Mouse (Mus musculus): ENCODE results near the gene Tmc3.

The Tmc3 gene

GRCm38 (mm10) chr7:83584639-83585471 is at the start of gene Tmc3:
Tmc3 (plus strand) TSS chr7:83584927.
- peak; percentile 21 for DNase-seq (ENCODE audit: low read depth, low spot score)

- DNase-seq (ENCODE audit: low read depth, low spot score) = no peak
Observed at GRCm38 (mm10) chr7:83541536-83542169, 43.1 kb upstream of the Tmc3 start.

GRCm38 (mm10) chr7:83548686-83549352 is 35.9 kb upstream of the Tmc3 start:
- no peak for DNase-seq (ENCODE audit: low read depth, low spot score)

GRCm38 (mm10) chr7:83549353-83549774 is 35.4 kb upstream of the Tmc3 start:
- DNase-seq (ENCODE audit: low read depth, low spot score) = no peak

- peak; percentile 74 for DNase-seq (ENCODE audit: low read depth, low spot score)
Observed at GRCm38 (mm10) chr7:83549951-83550407, 34.7 kb upstream of the Tmc3 start.

- DNase-seq (ENCODE audit: low read depth, low spot score) = no peak
Observed at GRCm38 (mm10) chr7:83554477-83554876, 30.2 kb upstream of the Tmc3 start.

- no peak for DNase-seq (ENCODE audit: low read depth, low spot score)
Observed at GRCm38 (mm10) chr7:83556488-83556887, 28.2 kb upstream of the Tmc3 start.

- DNase-seq (ENCODE audit: low read depth, low spot score) = no peak
Observed at GRCm38 (mm10) chr7:83558741-83559280, 25.9 kb upstream of the Tmc3 start.

GRCm38 (mm10) chr7:83559495-83559894 is 25.2 kb upstream of the Tmc3 start:
- DNase-seq (ENCODE audit: low read depth, low spot score) = no peak

- DNase-seq (ENCODE audit: low read depth, low spot score) = no peak
Observed at GRCm38 (mm10) chr7:83561849-83562248, 22.9 kb upstream of the Tmc3 start.

GRCm38 (mm10) chr7:83564635-83565291 is 20.0 kb upstream of the Tmc3 start:
- no peak for DNase-seq (ENCODE audit: low read depth, low spot score)

GRCm38 (mm10) chr7:83565976-83566375 is 18.8 kb upstream of the Tmc3 start:
- DNase-seq (ENCODE audit: low read depth, low spot score) = no peak

- peak; percentile 61 for DNase-seq (ENCODE audit: low read depth, low spot score)
Observed at GRCm38 (mm10) chr7:83567841-83568500, 16.8 kb upstream of the Tmc3 start.

GRCm38 (mm10) chr7:83568815-83569214 is 15.9 kb upstream of the Tmc3 start:
- DNase-seq (ENCODE audit: low read depth, low spot score) = no peak

- no peak for DNase-seq (ENCODE audit: low read depth, low spot score)
Observed at GRCm38 (mm10) chr7:83569436-83569835, 15.3 kb upstream of the Tmc3 start.

- no peak for DNase-seq (ENCODE audit: low read depth, low spot score)
Observed at GRCm38 (mm10) chr7:83571077-83571476, 13.7 kb upstream of the Tmc3 start.

GRCm38 (mm10) chr7:83571901-83572300 is 12.8 kb upstream of the Tmc3 start:
- DNase-seq (ENCODE audit: low read depth, low spot score) = no peak

- no peak for DNase-seq (ENCODE audit: low read depth, low spot score)
Observed at GRCm38 (mm10) chr7:83572451-83572850, 12.3 kb upstream of the Tmc3 start.

GRCm38 (mm10) chr7:83580946-83581345 is 3.8 kb upstream of the Tmc3 start:
- DNase-seq (ENCODE audit: low read depth, low spot score) = no peak

GRCm38 (mm10) chr7:83594056-83594455 is 9.3 kb downstream of the Tmc3 start:
- DNase-seq (ENCODE audit: low read depth, low spot score) = no peak

- DNase-seq (ENCODE audit: low read depth, low spot score) = no peak
Observed at GRCm38 (mm10) chr7:83597063-83597462, 12.3 kb downstream of the Tmc3 start.

Measured in mesoderm, embryonic 11.5 days (tissue).